Comparison of ENCODE assay signal across 19 mouse cellular contexts in genomic region chr15:83114106-83114505, GRCm38 (mm10). TPM values are rescaled to one million over a fixed set of nuclear protein-coding genes. Genes with fewer than 3 reads are reported as not detected.
DNase-seq lines count a peak whose midpoint lies in the region; ATAC-seq and TF ChIP-seq lines count a peak whose summit lies in the region.
"Had no signal": no experiment of that assay in that cellular context is flagged by ENCODE, and none has a peak within 500 bp of the region (broad histone marks: within the 10 kb centered on the region; RNA-seq: fewer than 3 reads in every experiment).

No protein-coding gene starts in this region.

- H3K4me2 ChIP-seq in hindbrain, embryonic 11.5 days (replicated peaks; ENCODE audit: low read depth, low read length), result no peak overlapping the region
- H3K4me2 ChIP-seq in hindbrain, postnatal 0 days (ENCODE audit: low read depth, low read length), result no peak overlapping the region
- H3K4me2 ChIP-seq in midbrain, embryonic 13.5 days (replicated peaks), result no peak overlapping the region
- no peak overlapping the region for H3K4me2 ChIP-seq in midbrain, embryonic 11.5 days
- H3K4me2 ChIP-seq: heart, embryonic 11.5 days; liver, embryonic 12.5 days had no signal

- H3K9ac ChIP-seq in hindbrain, embryonic 11.5 days (ENCODE audit: low read depth, low read length), result no peak overlapping the region
- no peak overlapping the region for H3K9ac ChIP-seq in hindbrain, postnatal 0 days (replicated peaks; ENCODE audit: low read length)
- H3K9ac ChIP-seq in midbrain, embryonic 13.5 days (replicated peaks), result 0 out of 2 replicates have a peak overlapping the region, but pooled peaks have one; percentile 29
- no peak overlapping the region for H3K9ac ChIP-seq in midbrain, embryonic 11.5 days (ENCODE audit: low read length)
- H3K9ac ChIP-seq: liver, embryonic 12.5 days had no signal

- 0 out of 2 replicates have a peak overlapping the region, but pooled peaks have one; percentile 6 for H3K27ac ChIP-seq in hindbrain, embryonic 11.5 days (ENCODE audit: low read depth, low read length)
- no peak overlapping the region for H3K27ac ChIP-seq in hindbrain, postnatal 0 days
- no peak overlapping the region for H3K27ac ChIP-seq in midbrain, embryonic 13.5 days
- no peak overlapping the region for H3K27ac ChIP-seq in midbrain, embryonic 11.5 days (ENCODE audit: low read depth, low read length)
- H3K27ac ChIP-seq: liver, embryonic 12.5 days had no signal

- H3K27me3 ChIP-seq in hindbrain, embryonic 11.5 days (ENCODE audit: control insufficient read depth, insufficient read depth, low read length), result no peaks in the 10 kb centered on the region
- no peaks in the 10 kb centered on the region for H3K27me3 ChIP-seq in hindbrain, postnatal 0 days (ENCODE audit: insufficient read depth, low read length)
- H3K27me3 ChIP-seq in midbrain, embryonic 13.5 days, result 0 out of 2 replicates have a peak, but pooled peaks cover 3% of the 10 kb centered on the region
- no peaks in the 10 kb centered on the region for H3K27me3 ChIP-seq in midbrain, embryonic 11.5 days (ENCODE audit: control insufficient read depth, insufficient read depth, low read length)
- H3K27me3 ChIP-seq: liver, embryonic 12.5 days had no signal

- no peaks in the 10 kb centered on the region for H3K9me3 ChIP-seq in hindbrain, embryonic 11.5 days (ENCODE audit: control insufficient read depth, low read length)
- no peaks in the 10 kb centered on the region for H3K9me3 ChIP-seq in hindbrain, postnatal 0 days (ENCODE audit: low read length)
- no peaks in the 10 kb centered on the region for H3K9me3 ChIP-seq in midbrain, embryonic 13.5 days
- H3K9me3 ChIP-seq in midbrain, embryonic 11.5 days (ENCODE audit: control insufficient read depth, low read length), result no peaks in the 10 kb centered on the region
- H3K9me3 ChIP-seq: liver, embryonic 12.5 days had no signal

- H3K36me3 ChIP-seq in hindbrain, embryonic 11.5 days (ENCODE audit: control insufficient read depth, insufficient read depth, low read length), result 0 out of 2 replicates have a peak, but pooled peaks cover 4% of the 10 kb centered on the region
- H3K36me3 ChIP-seq in hindbrain, postnatal 0 days (ENCODE audit: insufficient read depth, low read length), result peaks cover 16% of the 10 kb centered on the region
- peaks cover 45% of the 10 kb centered on the region for H3K36me3 ChIP-seq in midbrain, embryonic 13.5 days
- H3K36me3 ChIP-seq in midbrain, embryonic 11.5 days (ENCODE audit: control insufficient read depth, insufficient read depth, low read length), result peaks cover 10% of the 10 kb centered on the region

- 65% methylated on average over 9 of the region's 9 CpGs for WGBS in hindbrain, embryonic 11.5 days
- WGBS in hindbrain, postnatal 0 days, result 66% methylated on average over 9 of the region's 9 CpGs
- WGBS in midbrain, embryonic 13.5 days, result 72% methylated on average over 9 of the region's 9 CpGs
- 87% methylated on average over 9 of the region's 9 CpGs for WGBS in midbrain, embryonic 11.5 days

- TF ChIP-seq CTCF in hindbrain, postnatal 0 days (IDR thresholded peaks at IDR 0.05; ENCODE audit: low read depth), result no peak

- DNase-seq in hindbrain, embryonic 11.5 days (ENCODE audit: low spot score), result no peak
- DNase-seq in hindbrain, postnatal 0 days (ENCODE audit: low spot score), result no peak
- peak; percentile 28 to 71 for DNase-seq in kidney, postnatal 25 days
- no peak for DNase-seq in kidney, adult 18-20 months
- no peak for DNase-seq in midbrain, embryonic 11.5 days (ENCODE audit: low spot score, missing footprints)
- no peak for DNase-seq in urinary bladder, postnatal 14 days (ENCODE audit: low spot score)
- DNase-seq: adrenal gland, postnatal 14 days; cerebellum, adult 8-10 months; cerebellum, postnatal 36 days; gastrocnemius, postnatal 10 days; left cerebral cortex, postnatal 4 days; lung, adult 18-20 months; lung, postnatal 10 days had no signal

- H3K4me1 ChIP-seq in hindbrain, embryonic 11.5 days (replicated peaks; ENCODE audit: control insufficient read depth, insufficient read depth, low read length), result 0 out of 2 replicates have a peak, but pooled peaks cover 5% of the 10 kb centered on the region
- H3K4me1 ChIP-seq in hindbrain, postnatal 0 days (ENCODE audit: insufficient read depth, low read length), result 0 out of 2 replicates have a peak, but pooled peaks cover 5% of the 10 kb centered on the region
- H3K4me1 ChIP-seq in midbrain, embryonic 13.5 days (replicated peaks), result peaks cover 35% of the 10 kb centered on the region
- peaks cover 7% of the 10 kb centered on the region for H3K4me1 ChIP-seq in midbrain, embryonic 11.5 days (ENCODE audit: control insufficient read depth, insufficient read depth, low read length)

- no peak overlapping the region for H3K4me3 ChIP-seq in hindbrain, embryonic 11.5 days (ENCODE audit: low read depth, low read length)
- no peak overlapping the region for H3K4me3 ChIP-seq in hindbrain, postnatal 0 days (ENCODE audit: low read length)
- no peak overlapping the region for H3K4me3 ChIP-seq in midbrain, embryonic 13.5 days (replicated peaks)
- H3K4me3 ChIP-seq in midbrain, embryonic 11.5 days (ENCODE audit: low read depth, low read length), result no peak overlapping the region
- H3K4me3 ChIP-seq: liver, embryonic 12.5 days had no signal

- no peak for ATAC-seq in hindbrain, embryonic 11.5 days (ENCODE audit: low FRiP score)
- no peak for ATAC-seq in hindbrain, postnatal 0 days
- ATAC-seq in midbrain, embryonic 13.5 days, result no peak
- ATAC-seq in midbrain, embryonic 11.5 days (ENCODE audit: low FRiP score), result no peak
- ATAC-seq: CD4-positive, CD25-positive, alpha-beta regulatory T cell, adult 4 months; forebrain, embryonic 16.5 days; intestine, embryonic 16.5 days; liver, embryonic 12.5 days had no signal

RNA-seq across cellular contexts. Expression of gene Rrp7a, which starts 8.5 kb away (rescaled TPM):
- 54.6 and 63.4 TPM in 2 replicates for polyA plus RNA-seq in hindbrain, embryonic 11.5 days (2014; fragmentation: Nextera tagmentation; extraction: Ambion mirVana)
- total RNA-seq in hindbrain, postnatal 0 days (2014; rRNA removed), result 157 and 207 TPM in 2 replicates
- polyA plus RNA-seq in hindbrain, postnatal 0 days (2015; fragmentation: Nextera tagmentation; extraction: Ambion mirVana), result 69.4 and 74.4 TPM in 2 replicates
- polyA plus RNA-seq in midbrain, embryonic 13.5 days (2015; fragmentation: Nextera tagmentation; extraction: Ambion mirVana), result 72.4 and 77.0 TPM in 2 replicates
- polyA plus RNA-seq in midbrain, embryonic 11.5 days (2014; fragmentation: Nextera tagmentation; extraction: Ambion mirVana), result 70.5 and 79.6 TPM in 2 replicates

RNA-seq across cellular contexts. Expression of gene Serhl, which starts 24.8 kb away (rescaled TPM):
- 40.2 and 42.6 TPM in 2 replicates for polyA plus RNA-seq in hindbrain, embryonic 11.5 days (2014; fragmentation: Nextera tagmentation; extraction: Ambion mirVana)
- 12.6 and 12.9 TPM in 2 replicates for total RNA-seq in hindbrain, postnatal 0 days (2014; rRNA removed)
- 37.4 and 38.5 TPM in 2 replicates for polyA plus RNA-seq in hindbrain, postnatal 0 days (2015; fragmentation: Nextera tagmentation; extraction: Ambion mirVana)
- polyA plus RNA-seq in midbrain, embryonic 13.5 days (2015; fragmentation: Nextera tagmentation; extraction: Ambion mirVana), result 27.2 and 30.6 TPM in 2 replicates
- polyA plus RNA-seq in midbrain, embryonic 11.5 days (2014; fragmentation: Nextera tagmentation; extraction: Ambion mirVana), result 46.9 and 47.0 TPM in 2 replicates

RNA-seq across cellular contexts. Expression of gene Poldip3, which starts 35.1 kb away (rescaled TPM):
- polyA plus RNA-seq in hindbrain, embryonic 11.5 days (2014; fragmentation: Nextera tagmentation; extraction: Ambion mirVana), result 162 and 163 TPM in 2 replicates
- total RNA-seq in hindbrain, postnatal 0 days (2014; rRNA removed), result 97.5 and 115 TPM in 2 replicates
- 96.9 and 103 TPM in 2 replicates for polyA plus RNA-seq in hindbrain, postnatal 0 days (2015; fragmentation: Nextera tagmentation; extraction: Ambion mirVana)
- polyA plus RNA-seq in midbrain, embryonic 13.5 days (2015; fragmentation: Nextera tagmentation; extraction: Ambion mirVana), result 166 and 169 TPM in 2 replicates
- 167 and 173 TPM in 2 replicates for polyA plus RNA-seq in midbrain, embryonic 11.5 days (2014; fragmentation: Nextera tagmentation; extraction: Ambion mirVana)

RNA-seq across cellular contexts. Expression of gene Cyb5r3, which starts 58.3 kb away (rescaled TPM):
- polyA plus RNA-seq in hindbrain, embryonic 11.5 days (2014; fragmentation: Nextera tagmentation; extraction: Ambion mirVana), result 182 and 205 TPM in 2 replicates
- 93.8 and 99.2 TPM in 2 replicates for total RNA-seq in hindbrain, postnatal 0 days (2014; rRNA removed)
- polyA plus RNA-seq in hindbrain, postnatal 0 days (2015; fragmentation: Nextera tagmentation; extraction: Ambion mirVana), result 117 and 136 TPM in 2 replicates
- polyA plus RNA-seq in midbrain, embryonic 13.5 days (2015; fragmentation: Nextera tagmentation; extraction: Ambion mirVana), result 123 and 133 TPM in 2 replicates
- polyA plus RNA-seq in midbrain, embryonic 11.5 days (2014; fragmentation: Nextera tagmentation; extraction: Ambion mirVana), result 156 and 161 TPM in 2 replicates

Comparison
In these comparisons a context has a peak if more than half of its experiments do, and no peak if none do; other contexts are left out.
1. DNase-seq: peak in kidney, postnatal 25 days (2 of 2); none in hindbrain, embryonic 11.5 days (single experiment), hindbrain, postnatal 0 days (single experiment), kidney, adult 18-20 months (single experiment), midbrain, embryonic 11.5 days (single experiment) and urinary bladder, postnatal 14 days (single experiment).